Mouse (Mus musculus): Measurements from ENCODE around the gene Sncb. TPM values are rescaled to one million over a fixed set of nuclear protein-coding genes. Genes with fewer than 3 reads are reported as not detected.

The Sncb gene
- total and polyA plus RNA-seq, 3 experiments: not detected

GRCm38 (mm10) chr13:54754169-54755080 is 12.0 kb downstream of the Sncb start:
- Histone ChIP-seq H3K27ac (ENCODE audit: control insufficient read depth, low read depth, low read length) (no peak overlapping the region), H3K27me3 (ENCODE audit: control insufficient read depth in 1 of 2, insufficient read depth in 2 of 2, low read length in 2 of 2) (no peaks in the 10 kb centered on the region; a peak in 1 of 4 replicates), H3K9me3 (replicated peaks; ENCODE audit: insufficient read depth, low read length) (no peaks in the 10 kb centered on the region), H3K4me1 (ENCODE audit: control insufficient read depth in 1 of 2, insufficient read depth in 2 of 2, low read length in 2 of 2) (no peaks in the 10 kb centered on the region), H3K4me3 (ENCODE audit: control insufficient read depth in 1 of 2, insufficient read depth in 1 of 2, low read depth in 2 of 2, low read length in 2 of 2) (no peak overlapping the region), H3K9ac (ENCODE audit: control insufficient read depth, low read depth, low read length, poor library complexity, severe bottlenecking) (no peak overlapping the region), H3K79me2 (ENCODE audit: control insufficient read depth, insufficient read depth, low read length, poor library complexity) (no peaks in the 10 kb centered on the region), H3K36me3 (ENCODE audit: control insufficient read depth in 1 of 2, insufficient read depth in 2 of 2, low read length in 2 of 2) (no peaks in the 10 kb centered on the region)
- no peak for DNase-seq (ENCODE audit: low read depth, low spot score)
- TF ChIP-seq RCOR1 (IDR thresholded peaks at IDR 0.05; ENCODE audit: low read depth, low read length) (no peak), RAD21 (IDR thresholded peaks at IDR 0.05; ENCODE audit: low read depth, low read length) (no peak), ZMIZ1 (IDR thresholded peaks at IDR 0.05; ENCODE audit: low read depth, low read length) (no peak), SIN3A (IDR thresholded peaks at IDR 0.05; ENCODE audit: low read length) (no peak), MAZ (IDR thresholded peaks at IDR 0.05; ENCODE audit: low read depth, low read length) (no peak), JUND (IDR thresholded peaks at IDR 0.05; ENCODE audit: low read depth, low read length) (no peak), ZC3H11A (IDR thresholded peaks at IDR 0.05; ENCODE audit: low read depth, low read length) (no peak), CHD1 (IDR thresholded peaks at IDR 0.05; ENCODE audit: low read depth, low read length) (no peak), MXI1 (IDR thresholded peaks at IDR 0.05; ENCODE audit: low read depth, low read length) (no peak), NELFE (IDR thresholded peaks at IDR 0.05; ENCODE audit: low read depth, low read length) (no peak), GATA1 (IDR thresholded peaks at IDR 0.05; ENCODE audit: low read depth, low read length) (no peak), GABPA (IDR thresholded peaks at IDR 0.05; ENCODE audit: low read depth, low read length) (no peak), POLR2AphosphoS2 (IDR thresholded peaks at IDR 0.05; ENCODE audit: low read length) (no peak), TAL1 (IDR thresholded peaks at IDR 0.05; ENCODE audit: low read length) (no peak), BHLHE40 (IDR thresholded peaks at IDR 0.05; ENCODE audit: borderline replicate concordance, low read depth, low read length) (no peak)

- Histone ChIP-seq H3K79me2 (ENCODE audit: control insufficient read depth, insufficient read depth, low read length, poor library complexity) (no peaks in the 10 kb centered on the region), H3K4me1 (ENCODE audit: control insufficient read depth in 1 of 2, insufficient read depth in 2 of 2, low read length in 2 of 2) (no peaks in the 10 kb centered on the region), H3K27me3 (ENCODE audit: control insufficient read depth in 1 of 2, insufficient read depth in 2 of 2, low read length in 2 of 2) (no peaks in the 10 kb centered on the region; a peak in 1 of 4 replicates), H3K27ac (ENCODE audit: control insufficient read depth, low read depth, low read length) (no peak overlapping the region), H3K9me3 (replicated peaks; ENCODE audit: insufficient read depth, low read length) (no peaks in the 10 kb centered on the region), H3K9ac (ENCODE audit: control insufficient read depth, low read depth, low read length, poor library complexity, severe bottlenecking) (no peak overlapping the region), H3K36me3 (ENCODE audit: control insufficient read depth in 1 of 2, insufficient read depth in 2 of 2, low read length in 2 of 2) (no peaks in the 10 kb centered on the region), H3K4me3 (ENCODE audit: control insufficient read depth in 1 of 2, insufficient read depth in 1 of 2, low read depth in 2 of 2, low read length in 2 of 2) (no peak overlapping the region)
- TF ChIP-seq TBP (IDR thresholded peaks at IDR 0.05; ENCODE audit: low read depth, low read length): no peak
- TF ChIP-seq CHD1 (IDR thresholded peaks at IDR 0.05; ENCODE audit: low read depth, low read length): no peak
- TF ChIP-seq SMC3 (IDR thresholded peaks at IDR 0.05; ENCODE audit: low read depth, low read length): no peak
- no peak for TF ChIP-seq E2F4 (IDR thresholded peaks at IDR 0.05; ENCODE audit: borderline replicate concordance, low read depth, low read length)
- no peak for TF ChIP-seq BHLHE40 (IDR thresholded peaks at IDR 0.05; ENCODE audit: borderline replicate concordance, low read depth, low read length)
- no peak for TF ChIP-seq POLR2AphosphoS5 (IDR thresholded peaks at IDR 0.05; ENCODE audit: borderline replicate concordance, low read depth, low read length)
- TF ChIP-seq MEF2A (IDR thresholded peaks at IDR 0.05; ENCODE audit: extremely low read depth, insufficient replicate concordance, low read depth, low read length, poor library complexity, severe bottlenecking): no peak
- DNase-seq (ENCODE audit: low read depth, low spot score): no peak
These were observed 12.7 kb downstream of the Sncb start for GRCm38 (mm10) chr13:54753733-54754132.
